Mouse (Mus musculus): ENCODE measurements around the gene AC124108.1. TPM values are rescaled to one million over a fixed set of nuclear protein-coding genes. Genes with fewer than 3 reads are reported as not detected.

AC124108.1 gene
- 0.43 and 0.75 TPM in 2 replicates for polyA plus RNA-seq (2016; fragmentation: Nextera tagmentation; extraction: Ambion mirVana)

DNA sequence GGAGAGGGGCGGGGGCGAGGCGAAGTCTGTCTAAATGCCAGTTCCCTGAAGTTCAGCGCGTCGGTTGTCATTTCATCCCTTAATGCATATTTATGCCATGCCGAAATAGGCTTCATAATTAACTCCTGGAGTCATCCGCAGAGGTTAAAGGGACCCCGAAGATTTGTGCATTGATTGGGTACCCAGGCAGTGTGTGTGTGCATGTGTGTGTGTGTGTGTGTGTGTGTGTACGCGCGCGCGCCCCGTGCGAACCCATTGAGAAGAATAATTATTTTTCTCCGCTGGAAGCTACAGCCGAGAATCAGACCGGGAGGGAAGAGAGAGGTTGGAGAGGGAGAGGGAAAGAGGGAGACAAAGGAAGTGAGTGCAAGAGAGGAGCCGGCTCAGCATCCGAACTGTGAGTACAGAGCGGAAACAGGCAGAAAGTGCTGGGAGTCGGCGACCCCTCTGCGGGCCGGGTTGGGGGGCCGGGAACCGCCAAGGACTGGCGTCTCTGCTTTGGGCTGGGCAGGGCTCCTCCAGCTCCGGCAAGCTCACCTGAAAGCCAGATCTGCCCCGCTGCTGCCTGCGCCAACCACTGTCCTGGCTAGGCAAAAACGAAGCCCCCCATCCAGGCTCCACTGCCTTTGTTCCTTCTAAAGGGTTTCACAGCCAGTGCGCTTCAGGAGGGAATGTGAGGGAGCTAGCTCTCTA lies at the start of gene AC124108.1, which contains the start of gene Lemd1:
Gene AC124108.1, plus strand, starts transcription at position 365 of the 693 bp plus-strand sequence.
Gene Lemd1, plus strand, starts transcription at position 339 of the 693 bp plus-strand sequence.
- peaks cover 33% of the 10 kb centered on the region for H3K4me1 ChIP-seq
- H3K27ac ChIP-seq: peak within 1 kb of the TSS; percentile 67
- H3K9ac ChIP-seq: peak within 1 kb of the TSS; percentile 63
- ATAC-seq (ENCODE audit: insufficient number of reproducible peaks, insufficient read depth, low FRiP score, low TSS enrichment): no peak
- WGBS: under 1% methylated on average over 34 of the region's 34 CpGs
- H3K4me3 ChIP-seq: peak within 1 kb of the TSS; percentile 58
- H3K9me3 ChIP-seq: no peaks in the 10 kb centered on the region
- peak within 1 kb of the TSS; percentile 92 for H3K4me2 ChIP-seq (replicated peaks)
- H3K27me3 ChIP-seq: peaks cover 79% of the 10 kb centered on the region
- no peaks in the 10 kb centered on the region for H3K36me3 ChIP-seq

DNA sequence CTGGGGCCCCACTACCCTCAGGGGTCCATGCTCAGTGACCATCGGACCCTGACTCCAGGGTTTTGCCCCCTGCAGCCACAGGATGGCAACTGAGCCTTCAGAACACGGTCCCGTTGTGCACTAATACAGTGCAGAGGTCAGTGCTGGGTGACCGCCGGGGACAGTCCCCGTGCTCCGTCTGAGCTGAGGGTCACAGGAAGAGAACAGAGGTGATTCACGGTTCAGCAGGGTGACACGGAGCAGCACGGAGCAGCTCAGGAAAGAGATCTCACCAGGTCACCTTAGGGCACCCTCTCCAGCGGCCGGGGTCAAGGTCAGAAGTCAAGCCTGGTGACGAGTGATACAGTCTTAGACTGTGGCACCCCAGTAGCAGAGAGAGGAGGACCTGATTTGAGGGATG lies 49.5 kb upstream of the AC124108.1 start:
- no peaks in the 10 kb centered on the region for H3K9me3 ChIP-seq
- H3K9ac ChIP-seq: no peak overlapping the region
- no peak overlapping the region for H3K4me2 ChIP-seq (replicated peaks)
- no peak overlapping the region for H3K27ac ChIP-seq
- 30% methylated on average over 13 of the region's 13 CpGs for WGBS
- H3K4me3 ChIP-seq: no peak overlapping the region
- no peak for ATAC-seq (ENCODE audit: insufficient number of reproducible peaks, insufficient read depth, low FRiP score, low TSS enrichment)
- peaks cover 25% of the 10 kb centered on the region for H3K27me3 ChIP-seq
- no peaks in the 10 kb centered on the region for H3K36me3 ChIP-seq
- H3K4me1 ChIP-seq: peaks cover 14% of the 10 kb centered on the region; the same call in 1 of the 2 replicates

DNA sequence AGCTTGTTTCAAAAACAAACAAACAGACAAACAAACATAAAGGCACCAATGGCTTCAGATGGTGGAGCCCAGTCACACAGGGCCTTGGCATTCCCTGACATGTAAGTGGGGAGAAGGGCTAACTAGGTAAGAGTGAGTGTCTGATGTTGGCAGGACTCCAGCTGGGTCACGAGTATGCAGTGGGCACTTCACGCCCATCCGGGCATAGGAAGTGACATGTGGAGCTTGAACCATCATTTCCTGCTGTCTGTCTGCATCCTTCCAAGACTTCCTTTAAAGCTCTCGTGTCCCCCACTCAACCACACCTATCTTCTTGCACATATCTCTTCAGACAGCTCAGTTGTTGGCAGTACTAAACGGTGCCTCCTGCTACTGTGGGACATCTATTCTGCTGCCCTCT lies 48.2 kb upstream of the AC124108.1 start:
- peaks cover 19% of the 10 kb centered on the region for H3K27me3 ChIP-seq
- H3K9ac ChIP-seq: no peak overlapping the region
- H3K4me2 ChIP-seq (replicated peaks): no peak overlapping the region
- no peaks in the 10 kb centered on the region for H3K9me3 ChIP-seq
- H3K27ac ChIP-seq: no peak overlapping the region
- peaks cover 13% of the 10 kb centered on the region; the same call in 1 of the 2 replicates for H3K4me1 ChIP-seq
- ATAC-seq (ENCODE audit: insufficient number of reproducible peaks, insufficient read depth, low FRiP score, low TSS enrichment): no peak
- no peak overlapping the region for H3K4me3 ChIP-seq
- no peaks in the 10 kb centered on the region for H3K36me3 ChIP-seq
- WGBS: 70% methylated on average over 5 of the region's 5 CpGs

DNA sequence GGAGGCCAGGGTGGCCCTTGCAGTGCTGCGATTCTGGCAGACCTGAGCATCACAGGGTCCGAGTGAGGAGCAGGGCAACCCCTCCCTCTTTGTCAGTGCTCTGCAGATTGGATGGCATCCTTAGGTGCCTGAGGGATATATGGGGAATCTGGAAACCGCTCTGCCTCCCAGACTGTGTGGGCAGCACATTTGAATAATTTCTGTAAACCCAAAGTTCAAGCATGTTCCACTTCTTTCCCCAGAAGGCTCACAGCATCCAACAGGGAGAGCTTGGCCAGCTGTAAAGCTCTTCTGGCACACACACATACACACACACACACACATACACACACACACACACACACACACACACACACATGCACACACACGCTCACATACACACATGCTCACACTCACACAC lies 47.5 kb upstream of the AC124108.1 start:
- Histone ChIP-seq H3K27me3 (0 out of 2 replicates have a peak, but pooled peaks cover 13% of the 10 kb centered on the region), H3K9ac (0 out of 2 replicates have a peak overlapping the region, but pooled peaks have one; percentile 3), H3K27ac (no peak overlapping the region), H3K36me3 (no peaks in the 10 kb centered on the region), H3K9me3 (no peaks in the 10 kb centered on the region), H3K4me1 (peaks cover 6% of the 10 kb centered on the region; the same call in 1 of the 2 replicates), H3K4me3 (no peak overlapping the region), H3K4me2 (replicated peaks) (no peak overlapping the region)
- no peak for ATAC-seq (ENCODE audit: insufficient number of reproducible peaks, insufficient read depth, low FRiP score, low TSS enrichment)
- WGBS: 58% methylated on average over 4 of the region's 4 CpGs

DNA sequence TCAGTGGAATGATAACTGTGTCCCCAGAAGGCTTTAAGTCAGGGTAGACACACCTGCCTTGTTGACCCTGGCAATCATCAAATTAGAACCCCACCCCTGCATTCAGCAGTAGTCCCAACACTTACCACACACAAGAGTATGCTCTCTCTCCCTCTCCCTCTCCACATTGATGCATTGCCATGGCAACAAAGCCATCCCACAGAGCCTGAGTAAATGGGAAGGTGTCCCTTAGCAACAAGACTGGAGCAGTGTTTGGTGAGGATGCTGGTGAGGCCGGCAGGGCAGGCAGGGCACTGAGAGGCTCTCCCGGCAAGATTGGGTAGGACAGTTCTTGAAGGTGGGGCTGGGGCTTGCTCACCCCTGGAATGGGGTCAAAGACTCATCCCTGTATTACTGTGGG lies 47.0 kb upstream of the AC124108.1 start:
- no peak for ATAC-seq (ENCODE audit: insufficient number of reproducible peaks, insufficient read depth, low FRiP score, low TSS enrichment)

DNA sequence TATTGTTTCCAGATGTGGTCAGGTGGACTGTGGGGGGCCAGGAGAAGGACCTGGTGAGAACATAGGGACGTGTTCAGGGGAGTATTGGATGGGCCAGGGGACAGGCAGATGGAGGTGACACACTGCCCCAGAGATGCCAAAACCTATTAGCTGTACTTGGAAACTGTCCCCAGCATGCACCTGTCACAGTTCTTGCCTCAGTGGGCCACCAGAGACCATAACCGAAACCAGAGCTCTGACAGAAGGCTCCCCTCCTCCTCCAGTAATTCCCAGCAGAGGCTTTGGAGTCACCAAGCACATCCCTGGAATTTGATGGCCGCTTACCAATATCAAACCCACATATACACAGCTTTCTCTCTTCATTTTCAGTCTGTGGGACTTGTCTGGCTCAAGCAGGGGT lies 46.4 kb upstream of the AC124108.1 start:
- WGBS: 64% methylated on average over 3 of the region's 3 CpGs
- Histone ChIP-seq H3K9ac (no peak overlapping the region), H3K4me1 (0 out of 2 replicates have a peak, but pooled peaks cover 3% of the 10 kb centered on the region), H3K4me2 (replicated peaks) (no peak overlapping the region), H3K36me3 (no peaks in the 10 kb centered on the region), H3K9me3 (no peaks in the 10 kb centered on the region), H3K27me3 (0 out of 2 replicates have a peak, but pooled peaks cover 9% of the 10 kb centered on the region), H3K27ac (no peak overlapping the region), H3K4me3 (no peak overlapping the region)
- no peak for ATAC-seq (ENCODE audit: insufficient number of reproducible peaks, insufficient read depth, low FRiP score, low TSS enrichment)

More for the DNA sequence above, 47.0 kb upstream of the AC124108.1 start:
- Histone ChIP-seq H3K27me3 (0 out of 2 replicates have a peak, but pooled peaks cover 9% of the 10 kb centered on the region), H3K4me2 (replicated peaks) (no peak overlapping the region), H3K27ac (no peak overlapping the region), H3K36me3 (no peaks in the 10 kb centered on the region), H3K9me3 (no peaks in the 10 kb centered on the region), H3K9ac (no peak overlapping the region), H3K4me3 (no peak overlapping the region), H3K4me1 (0 out of 2 replicates have a peak, but pooled peaks cover 3% of the 10 kb centered on the region)
- WGBS: 45% methylated on average over 2 of the region's 2 CpGs

DNA sequence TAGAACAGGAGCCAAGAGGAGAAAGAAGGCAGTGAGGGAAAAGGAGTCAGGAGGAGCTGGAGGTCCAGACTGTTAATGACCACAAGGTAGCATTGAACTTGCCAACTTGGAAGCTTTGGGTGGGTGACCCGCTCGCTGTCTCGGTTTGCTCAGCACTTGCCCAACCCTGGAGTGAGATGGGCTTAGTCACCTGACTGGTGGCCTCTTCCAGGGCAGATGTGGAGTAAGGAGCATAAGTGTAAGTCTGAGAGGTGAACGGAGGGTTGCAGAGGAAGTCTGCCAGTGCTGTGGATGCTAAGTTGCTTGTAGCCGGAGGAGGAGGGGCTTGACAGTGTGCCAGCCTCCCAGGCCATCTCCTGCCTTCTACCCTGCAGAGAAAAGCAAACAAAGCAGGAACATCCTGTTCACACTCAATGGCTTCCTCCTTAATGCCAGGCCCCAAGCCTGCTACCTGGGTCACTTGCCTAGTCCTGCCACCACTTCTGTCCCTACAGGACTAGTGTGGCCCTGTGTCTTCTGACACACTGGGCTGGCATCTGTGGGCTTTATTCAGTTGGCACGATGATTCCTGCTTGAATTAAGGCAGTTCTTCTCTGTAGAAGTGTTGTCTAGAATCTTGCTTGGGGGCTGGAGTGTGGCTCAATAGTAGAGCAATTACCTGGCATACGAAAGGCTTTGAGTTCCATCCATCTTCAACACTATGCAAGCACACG lies 45.1 kb upstream of the AC124108.1 start:
- ATAC-seq (ENCODE audit: insufficient number of reproducible peaks, insufficient read depth, low FRiP score, low TSS enrichment): no peak
- Histone ChIP-seq H3K4me3 (no peak overlapping the region), H3K9me3 (no peaks in the 10 kb centered on the region), H3K9ac (no peak overlapping the region), H3K4me1 (0 out of 2 replicates have a peak, but pooled peaks cover 6% of the 10 kb centered on the region), H3K36me3 (no peaks in the 10 kb centered on the region), H3K27me3 (0 out of 2 replicates have a peak, but pooled peaks cover 5% of the 10 kb centered on the region), H3K27ac (no peak overlapping the region), H3K4me2 (replicated peaks) (no peak overlapping the region)
- WGBS: 90% methylated on average over 8 of the region's 8 CpGs

DNA sequence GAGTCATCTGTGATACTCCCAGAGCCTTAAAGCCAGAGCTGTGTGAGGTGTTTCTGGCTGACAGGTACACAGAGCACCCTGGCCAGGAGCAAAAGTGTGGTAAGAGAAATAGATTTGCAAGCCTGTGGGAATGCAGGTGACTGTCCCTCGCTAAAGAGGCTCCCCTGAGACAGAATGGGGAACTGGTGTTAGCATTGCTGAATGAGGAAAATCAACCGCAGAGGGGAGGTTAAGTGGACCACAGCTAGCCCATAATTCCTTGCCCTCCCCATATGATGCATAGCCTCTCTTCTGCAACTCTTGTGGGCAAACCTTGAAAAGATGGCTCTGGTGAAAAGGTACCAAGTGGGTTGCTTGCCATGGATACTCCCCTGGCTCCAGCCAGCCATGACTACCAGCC lies 41.8 kb upstream of the AC124108.1 start:
- no peaks in the 10 kb centered on the region for H3K9me3 ChIP-seq

DNA sequence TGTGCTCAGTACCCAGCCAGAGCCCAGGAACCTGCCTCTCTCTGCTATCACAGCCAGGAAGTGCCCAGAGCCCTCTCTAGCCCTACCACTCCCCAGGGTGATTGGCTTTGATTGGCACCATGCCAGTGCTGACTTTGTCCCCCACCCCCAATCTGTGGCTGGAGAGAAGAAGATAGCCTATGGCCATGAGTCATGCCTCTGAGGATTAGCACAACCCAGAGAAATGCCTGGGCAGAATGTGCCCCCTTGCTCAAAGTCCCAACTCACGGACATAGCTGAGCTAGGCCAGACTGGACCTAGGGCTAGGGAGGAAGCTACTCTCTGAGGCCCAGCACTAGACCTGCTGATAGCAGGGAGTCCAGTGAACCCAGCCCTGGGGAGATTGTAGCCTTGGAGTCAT lies 41.1 kb upstream of the AC124108.1 start:
- no peak overlapping the region for H3K27ac ChIP-seq
- H3K36me3 ChIP-seq: no peaks in the 10 kb centered on the region
- H3K27me3 ChIP-seq: no peaks in the 10 kb centered on the region
- no peak for ATAC-seq (ENCODE audit: insufficient number of reproducible peaks, insufficient read depth, low FRiP score, low TSS enrichment)
- H3K9me3 ChIP-seq: no peaks in the 10 kb centered on the region
- WGBS: 33% methylated on average over 1 of the region's 1 CpGs
- peak overlapping the region; percentile 10; the same call in 1 of the 2 replicates for H3K9ac ChIP-seq
- 0 out of 2 replicates have a peak, but pooled peaks cover 9% of the 10 kb centered on the region for H3K4me1 ChIP-seq
- no peak overlapping the region for H3K4me3 ChIP-seq
- no peak overlapping the region for H3K4me2 ChIP-seq (replicated peaks)

More for the DNA sequence above, 41.8 kb upstream of the AC124108.1 start:
- ATAC-seq (ENCODE audit: insufficient number of reproducible peaks, insufficient read depth, low FRiP score, low TSS enrichment): no peak
- WGBS: 70% methylated on average over 2 of the region's 2 CpGs
- Histone ChIP-seq H3K27ac (no peak overlapping the region), H3K9ac (no peak overlapping the region), H3K4me3 (no peak overlapping the region), H3K4me1 (0 out of 2 replicates have a peak, but pooled peaks cover 9% of the 10 kb centered on the region), H3K27me3 (no peaks in the 10 kb centered on the region), H3K36me3 (no peaks in the 10 kb centered on the region), H3K4me2 (replicated peaks) (no peak overlapping the region)

DNA sequence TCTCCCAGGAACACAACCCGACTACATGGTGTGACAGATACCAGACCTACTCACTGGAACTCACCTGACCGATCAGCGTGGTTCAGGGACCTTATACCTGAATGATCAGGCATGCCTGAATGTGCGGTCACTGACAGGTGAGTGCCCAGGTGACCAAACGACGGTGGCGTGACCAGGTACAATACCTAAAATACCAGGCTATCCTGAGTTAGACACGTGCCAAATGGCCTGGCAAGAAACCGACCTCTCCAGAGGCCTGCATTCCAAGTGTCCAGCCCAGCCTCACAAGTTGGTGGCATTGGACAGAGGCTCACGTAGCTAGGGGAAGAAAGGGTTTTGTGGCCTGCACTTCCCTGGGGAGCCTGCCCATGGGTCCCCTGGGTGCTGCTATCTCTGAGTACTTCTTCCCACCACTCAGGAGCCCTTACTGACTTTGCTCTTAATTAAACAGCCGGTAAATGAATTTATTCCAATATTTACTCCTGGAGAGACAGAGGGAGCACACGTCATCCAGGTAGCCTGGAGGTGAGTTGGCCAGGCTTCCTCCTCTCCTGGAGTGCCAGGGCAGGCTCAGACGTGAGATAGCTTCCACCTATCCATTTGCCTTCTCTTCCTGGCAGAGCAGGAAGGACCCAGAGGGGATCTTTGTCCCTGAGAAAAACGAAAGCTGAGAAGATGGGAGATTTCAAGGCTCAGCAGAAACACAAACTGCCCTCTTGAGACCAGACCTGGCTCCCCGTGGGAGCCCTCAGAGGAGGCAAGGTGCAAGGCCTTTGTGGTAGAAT lies 40.2 kb upstream of the AC124108.1 start:
- no peaks in the 10 kb centered on the region for H3K36me3 ChIP-seq
- no peak overlapping the region for H3K4me3 ChIP-seq
- 0 out of 2 replicates have a peak, but pooled peaks cover 9% of the 10 kb centered on the region for H3K4me1 ChIP-seq
- no peak for ATAC-seq (ENCODE audit: insufficient number of reproducible peaks, insufficient read depth, low FRiP score, low TSS enrichment)
- no peak overlapping the region for H3K9ac ChIP-seq
- WGBS: 66% methylated on average over 15 of the region's 15 CpGs
- H3K27me3 ChIP-seq: no peaks in the 10 kb centered on the region
- H3K27ac ChIP-seq: no peak overlapping the region
- H3K4me2 ChIP-seq (replicated peaks): no peak overlapping the region
- H3K9me3 ChIP-seq: no peaks in the 10 kb centered on the region

DNA sequence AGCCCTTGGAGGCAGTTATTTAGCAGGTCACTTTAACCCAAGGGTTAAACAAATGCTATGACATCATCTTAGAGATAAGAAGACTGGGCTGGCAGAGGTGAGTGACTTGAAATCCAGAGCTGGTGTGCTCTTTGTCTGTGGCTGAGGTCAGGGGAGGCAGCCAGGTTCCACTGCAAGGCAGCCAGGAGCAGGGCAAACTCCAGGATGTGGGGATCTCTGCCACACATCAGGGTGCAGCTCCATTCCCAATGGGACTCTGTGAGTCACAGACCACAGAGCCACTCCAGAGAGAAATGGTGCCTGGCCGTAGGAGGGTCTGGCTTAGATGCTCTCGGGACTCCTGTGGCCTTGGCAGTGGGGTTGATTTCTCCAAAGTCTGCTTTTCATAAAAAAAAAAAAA lies 39.3 kb upstream of the AC124108.1 start:
- H3K4me3 ChIP-seq: no peak overlapping the region
- WGBS: 49% methylated on average over 2 of the region's 2 CpGs
- 0 out of 2 replicates have a peak, but pooled peaks cover 9% of the 10 kb centered on the region for H3K4me1 ChIP-seq
- H3K9ac ChIP-seq: no peak overlapping the region
- H3K27me3 ChIP-seq: no peaks in the 10 kb centered on the region
- H3K36me3 ChIP-seq: no peaks in the 10 kb centered on the region
- H3K9me3 ChIP-seq: no peaks in the 10 kb centered on the region
- ATAC-seq (ENCODE audit: insufficient number of reproducible peaks, insufficient read depth, low FRiP score, low TSS enrichment): no peak
- no peak overlapping the region for H3K27ac ChIP-seq
- no peak overlapping the region for H3K4me2 ChIP-seq (replicated peaks)

Measured in embryonic facial prominence, embryonic 12.5 days (tissue).